Mouse (Mus musculus) heart, embryonic 11.5 days (tissue): ENCODE results near the gene Glmn. TPM values are rescaled to one million over a fixed set of nuclear protein-coding genes. Genes with fewer than 3 reads are reported as not detected.

Source experiments
- ATAC-seq: fragments of 200-750 bp; cut with Nextera tagmentation; replicated peaks from 2 replicates; pipeline ENCODE4 v1.8.0; 2017; ENCODE audit warnings: moderate library complexity; ENCODE audit not compliant: insufficient number of reproducible peaks, low FRiP score, low TSS enrichment
- H3K27ac ChIP-seq: fragments of 300-500 bp; sonication (generic); 2 replicates; pipeline ENCODE4 v1.5.1; 2014; ENCODE audit warnings: mild to moderate bottlenecking, low read depth, low read length
- H3K27me3 ChIP-seq: fragments of 300-500 bp; sonication (generic); 2 replicates; pipeline ENCODE4 v1.6.1; 2014; ENCODE audit warnings: mild to moderate bottlenecking, low read length, mixed read lengths; ENCODE audit not compliant: control insufficient read depth, insufficient read depth
- H3K36me3 ChIP-seq: fragments of 300-500 bp; sonication (generic); 2 replicates; pipeline ENCODE4 v1.6.1; 2014; ENCODE audit warnings: mild to moderate bottlenecking, low read length, moderate library complexity, mixed read lengths; ENCODE audit not compliant: control insufficient read depth, insufficient read depth
- H3K4me1 ChIP-seq: fragments of 300-500 bp; sonication (generic); 2 replicates; pipeline ENCODE4 v1.6.1; 2014; ENCODE audit warnings: low read length; ENCODE audit not compliant: control insufficient read depth, insufficient read depth
- H3K4me2 ChIP-seq: fragments of 300-500 bp; sonication (generic); 2 replicates; pipeline ENCODE4 v1.6.1; 2014; ENCODE audit warnings: mild to moderate bottlenecking, moderate library complexity
- H3K4me3 ChIP-seq: fragments of 300-500 bp; sonication (generic); 2 replicates; pipeline ENCODE4 v1.5.1; 2014; ENCODE audit warnings: low read depth, low read length
- H3K9ac ChIP-seq: fragments of 300-500 bp; sonication (generic); 2 replicates; pipeline ENCODE4 v1.6.1; 2014; ENCODE audit warnings: mild to moderate bottlenecking, low read depth, low read length, moderate library complexity
- H3K9me3 ChIP-seq: fragments of 300-500 bp; sonication (generic); replicated peaks from 2 replicates; pipeline ENCODE4 v1.6.1; 2016; ENCODE audit warnings: low read length; ENCODE audit not compliant: control insufficient read depth
- WGBS: fragments of 180-500 bp; shearing (Covaris S2); extraction: QIAGEN DNeasy Blood & Tissue Kit; methylation state at CpG from one replicate; pipeline ENCODE4 v1.1.7; 2014; ENCODE audit not compliant: insufficient replicate concordance; 5-methylcytosine and 5-hydroxymethylcytosine counted together
- polyA plus RNA-seq: library from polyadenylated mRNA; unstranded; fragments of >200 nt; fragmentation: Nextera tagmentation; extraction: Ambion mirVana; gene quantifications from 2 replicates; pipeline ENCODE4 v1.2.1, GENCODE M21; 2014

Glmn gene
- polyA plus RNA-seq, 1 experiment from 2014 or later, result 29.7 TPM

GRCm38 (mm10) chr5:107534581-107534980, 63.1 kb downstream of the Glmn start, which contains the start of gene 1700028K03Rik:
1700028K03Rik (plus strand) TSS chr5:107534709.
- Histone ChIP-seq H3K36me3 (no peaks in the 10 kb centered on the region), H3K4me2 (no peak within 1 kb of the TSS), H3K27me3 (no peaks in the 10 kb centered on the region), H3K4me3 (no peak within 1 kb of the TSS), H3K27ac (no peak within 1 kb of the TSS), H3K9me3 (no peaks in the 10 kb centered on the region), H3K9ac (no peak within 1 kb of the TSS), H3K4me1 (no peaks in the 10 kb centered on the region)
- ATAC-seq, result no peak
- 68% methylated on average over 15 of the region's 15 CpGs for WGBS

GRCm38 (mm10) chr5:107533590-107533989, 64.1 kb downstream of the Glmn start:
- no peak overlapping the region for H3K4me3 ChIP-seq
- H3K4me2 ChIP-seq, result no peak overlapping the region
- 41% methylated on average over 2 of the region's 2 CpGs for WGBS
- no peaks in the 10 kb centered on the region for H3K4me1 ChIP-seq
- H3K36me3 ChIP-seq, result no peaks in the 10 kb centered on the region
- no peak for ATAC-seq
- H3K9ac ChIP-seq, result no peak overlapping the region
- H3K27ac ChIP-seq, result no peak overlapping the region
- no peaks in the 10 kb centered on the region for H3K9me3 ChIP-seq
- no peaks in the 10 kb centered on the region for H3K27me3 ChIP-seq

GRCm38 (mm10) chr5:107528856-107529255, 68.8 kb downstream of the Glmn start:
- H3K27me3 ChIP-seq, result no peaks in the 10 kb centered on the region
- WGBS, result 79% methylated on average over 3 of the region's 3 CpGs

GRCm38 (mm10) chr5:107524281-107524680, 73.4 kb downstream of the Glmn start:
- Histone ChIP-seq H3K27me3 (no peaks in the 10 kb centered on the region), H3K36me3 (no peaks in the 10 kb centered on the region), H3K4me2 (no peak overlapping the region), H3K4me1 (no peaks in the 10 kb centered on the region), H3K27ac (no peak overlapping the region), H3K9ac (no peak overlapping the region), H3K9me3 (no peaks in the 10 kb centered on the region), H3K4me3 (no peak overlapping the region)
- no peak for ATAC-seq
- 77% methylated on average over 10 of the region's 10 CpGs for WGBS

More at GRCm38 (mm10) chr5:107528856-107529255, 68.8 kb downstream of the Glmn start:
- no peak overlapping the region for H3K9ac ChIP-seq
- no peaks in the 10 kb centered on the region for H3K9me3 ChIP-seq
- no peak overlapping the region for H3K4me2 ChIP-seq
- no peak overlapping the region for H3K27ac ChIP-seq
- no peaks in the 10 kb centered on the region for H3K36me3 ChIP-seq
- H3K4me3 ChIP-seq, result no peak overlapping the region
- no peaks in the 10 kb centered on the region for H3K4me1 ChIP-seq
- ATAC-seq, result no peak

GRCm38 (mm10) chr5:107521897-107522296, 75.8 kb downstream of the Glmn start:
- H3K4me3 ChIP-seq, result no peak overlapping the region
- H3K27ac ChIP-seq, result no peak overlapping the region
- no peaks in the 10 kb centered on the region for H3K36me3 ChIP-seq
- H3K27me3 ChIP-seq, result no peaks in the 10 kb centered on the region
- 70% methylated on average over 7 of the region's 7 CpGs for WGBS
- no peaks in the 10 kb centered on the region for H3K4me1 ChIP-seq
- ATAC-seq, result no peak
- H3K4me2 ChIP-seq, result no peak overlapping the region
- no peaks in the 10 kb centered on the region for H3K9me3 ChIP-seq
- H3K9ac ChIP-seq, result no peak overlapping the region

- no peaks in the 10 kb centered on the region for H3K9me3 ChIP-seq
- H3K9ac ChIP-seq, result no peak overlapping the region
- no peak overlapping the region for H3K27ac ChIP-seq
- 86% methylated on average over 6 of the region's 6 CpGs for WGBS
- H3K36me3 ChIP-seq, result no peaks in the 10 kb centered on the region
- H3K4me1 ChIP-seq, result no peaks in the 10 kb centered on the region
- no peak for ATAC-seq
- no peak overlapping the region for H3K4me2 ChIP-seq
- H3K27me3 ChIP-seq, result no peaks in the 10 kb centered on the region
- no peak overlapping the region for H3K4me3 ChIP-seq
These were observed 76.3 kb downstream of the Glmn start for GRCm38 (mm10) chr5:107521386-107521785.

GRCm38 (mm10) chr5:107518602-107519001, 79.1 kb downstream of the Glmn start:
- Histone ChIP-seq H3K27me3 (no peaks in the 10 kb centered on the region), H3K4me1 (no peaks in the 10 kb centered on the region), H3K27ac (no peak overlapping the region), H3K36me3 (no peaks in the 10 kb centered on the region), H3K9me3 (no peaks in the 10 kb centered on the region), H3K9ac (no peak overlapping the region), H3K4me2 (no peak overlapping the region), H3K4me3 (no peak overlapping the region)
- WGBS, result 90% methylated on average over 4 of the region's 4 CpGs
- no peak for ATAC-seq

GRCm38 (mm10) chr5:107516087-107516486, 81.6 kb downstream of the Glmn start:
- Histone ChIP-seq H3K4me3 (no peak overlapping the region), H3K4me1 (no peaks in the 10 kb centered on the region), H3K9me3 (no peaks in the 10 kb centered on the region), H3K27ac (no peak overlapping the region), H3K36me3 (no peaks in the 10 kb centered on the region), H3K9ac (no peak overlapping the region), H3K4me2 (no peak overlapping the region), H3K27me3 (no peaks in the 10 kb centered on the region)
- 81% methylated on average over 1 of the region's 1 CpGs for WGBS
- ATAC-seq, result no peak

GRCm38 (mm10) chr5:107515453-107515852, 82.2 kb downstream of the Glmn start:
- Histone ChIP-seq H3K4me1 (no peaks in the 10 kb centered on the region), H3K9me3 (no peaks in the 10 kb centered on the region), H3K4me2 (no peak overlapping the region), H3K27me3 (no peaks in the 10 kb centered on the region), H3K27ac (no peak overlapping the region), H3K36me3 (no peaks in the 10 kb centered on the region), H3K9ac (no peak overlapping the region), H3K4me3 (no peak overlapping the region)
- no peak for ATAC-seq
- 89% methylated on average over 3 of the region's 3 CpGs for WGBS
